Mouse (Mus musculus): ENCODE results near the gene Kdm4a. TPM values are rescaled to one million over a fixed set of nuclear protein-coding genes. Genes with fewer than 3 reads are reported as not detected.

Gene Kdm4a
- polyA plus RNA-seq, 1 experiment from 2014 or later = 27.5 TPM

DNA sequence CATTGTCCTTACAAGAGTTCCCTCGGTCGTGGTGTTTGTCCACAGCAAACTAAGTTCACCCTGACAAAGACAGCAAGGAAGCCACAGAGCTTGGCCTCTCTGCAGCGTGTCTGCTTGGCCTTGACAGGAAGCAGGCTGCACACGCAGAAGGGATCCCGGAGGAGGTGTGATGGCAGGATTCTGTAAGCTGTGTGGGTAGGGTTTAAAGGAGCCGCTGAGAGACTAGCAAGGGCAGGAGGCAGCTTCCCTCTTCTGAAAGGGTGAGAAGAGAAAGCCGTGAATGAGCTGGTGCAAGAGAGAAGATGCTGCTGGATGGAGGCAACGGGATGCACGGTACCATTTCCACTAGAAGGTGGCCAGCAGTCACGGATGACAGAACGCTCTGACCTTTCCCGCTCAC lies 67.2 kb downstream of the Kdm4a start:
- H3K27me3 ChIP-seq (replicated peaks) = no peaks in the 10 kb centered on the region
- 69% methylated on average over 12 of the region's 12 CpGs for WGBS

DNA sequence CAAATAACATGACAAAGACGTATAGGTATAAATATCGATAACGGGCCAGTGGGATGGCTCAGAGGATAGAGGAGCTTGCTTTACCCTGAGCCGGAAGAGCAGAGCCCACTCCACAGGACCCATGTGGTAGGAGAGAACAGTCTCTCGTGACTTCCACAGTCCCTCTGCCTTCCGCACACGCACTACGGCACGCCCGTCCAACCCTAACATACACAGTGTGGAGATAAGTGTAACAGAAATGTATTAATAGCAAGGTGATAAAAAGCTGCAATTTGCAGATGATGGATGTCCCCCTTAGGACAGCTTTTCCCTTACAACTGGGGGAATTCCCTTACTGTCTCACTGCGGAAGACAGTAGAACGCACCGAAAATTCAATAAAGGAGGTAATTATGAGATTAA lies 70.2 kb downstream of the Kdm4a start:
- Histone ChIP-seq H3K9me3 (replicated peaks) (0 out of 2 replicates have a peak, but pooled peaks cover 5% of the 10 kb centered on the region), H3K27me3 (replicated peaks) (no peaks in the 10 kb centered on the region), H3K36me3 (peaks cover 7% of the 10 kb centered on the region; the same call in 1 of the 2 replicates), H3K4me1 (replicated peaks) (peaks cover 39% of the 10 kb centered on the region), H3K4me3 (no peak overlapping the region), H3K27ac (ENCODE audit: poor library complexity, severe bottlenecking) (no peak overlapping the region), H3K4me2 (0 out of 2 replicates have a peak overlapping the region, but pooled peaks have one; percentile 6), H3K9ac (no peak overlapping the region)
- WGBS = 62% methylated on average over 13 of the region's 13 CpGs
- peak; percentile 58; the same call in 1 of the 2 replicates for ATAC-seq (ENCODE audit: insufficient number of reproducible peaks, low FRiP score)

More for the DNA sequence above, 67.2 kb downstream of the Kdm4a start:
- peaks cover 25% of the 10 kb centered on the region for H3K4me1 ChIP-seq (replicated peaks)
- ATAC-seq (ENCODE audit: insufficient number of reproducible peaks, low FRiP score) = no peak
- no peak overlapping the region for H3K27ac ChIP-seq (ENCODE audit: poor library complexity, severe bottlenecking)
- 0 out of 2 replicates have a peak, but pooled peaks cover 5% of the 10 kb centered on the region for H3K9me3 ChIP-seq (replicated peaks)
- no peak overlapping the region for H3K4me3 ChIP-seq
- no peak overlapping the region for H3K4me2 ChIP-seq
- H3K36me3 ChIP-seq = peaks cover 6% of the 10 kb centered on the region; the same call in 1 of the 2 replicates
- no peak overlapping the region for H3K9ac ChIP-seq

DNA sequence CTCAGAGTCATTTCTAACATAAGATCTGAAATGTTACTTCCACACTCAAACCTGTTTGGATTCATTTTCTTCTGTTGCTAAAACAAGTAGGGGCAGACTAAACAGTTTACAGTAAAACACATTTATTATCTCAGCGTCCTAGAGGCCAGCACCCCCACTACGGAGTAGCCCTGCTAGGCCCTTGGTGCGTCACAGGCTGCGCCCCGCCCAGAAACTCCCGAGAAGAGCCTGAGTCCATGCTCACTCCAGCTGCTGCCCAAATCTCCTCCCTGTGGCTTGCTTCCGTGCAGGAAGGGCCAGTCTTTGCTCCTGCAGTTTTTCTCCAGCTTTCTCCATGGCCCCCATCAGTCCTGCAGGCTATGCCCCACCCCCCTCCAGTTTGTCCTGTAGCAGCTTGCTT lies 71.1 kb downstream of the Kdm4a start:
- Histone ChIP-seq H3K4me3 (no peak overlapping the region), H3K27ac (ENCODE audit: poor library complexity, severe bottlenecking) (no peak overlapping the region; the same call in 1 of the 2 replicates), H3K36me3 (peaks cover 7% of the 10 kb centered on the region; the same call in 1 of the 2 replicates), H3K4me1 (replicated peaks) (peaks cover 39% of the 10 kb centered on the region), H3K27me3 (replicated peaks) (no peaks in the 10 kb centered on the region), H3K9ac (no peak overlapping the region), H3K9me3 (replicated peaks) (0 out of 2 replicates have a peak, but pooled peaks cover 5% of the 10 kb centered on the region), H3K4me2 (peak overlapping the region; percentile 6; the same call in 1 of the 2 replicates)
- 62% methylated on average over 7 of the region's 7 CpGs for WGBS
- no peak for ATAC-seq (ENCODE audit: insufficient number of reproducible peaks, low FRiP score)

DNA sequence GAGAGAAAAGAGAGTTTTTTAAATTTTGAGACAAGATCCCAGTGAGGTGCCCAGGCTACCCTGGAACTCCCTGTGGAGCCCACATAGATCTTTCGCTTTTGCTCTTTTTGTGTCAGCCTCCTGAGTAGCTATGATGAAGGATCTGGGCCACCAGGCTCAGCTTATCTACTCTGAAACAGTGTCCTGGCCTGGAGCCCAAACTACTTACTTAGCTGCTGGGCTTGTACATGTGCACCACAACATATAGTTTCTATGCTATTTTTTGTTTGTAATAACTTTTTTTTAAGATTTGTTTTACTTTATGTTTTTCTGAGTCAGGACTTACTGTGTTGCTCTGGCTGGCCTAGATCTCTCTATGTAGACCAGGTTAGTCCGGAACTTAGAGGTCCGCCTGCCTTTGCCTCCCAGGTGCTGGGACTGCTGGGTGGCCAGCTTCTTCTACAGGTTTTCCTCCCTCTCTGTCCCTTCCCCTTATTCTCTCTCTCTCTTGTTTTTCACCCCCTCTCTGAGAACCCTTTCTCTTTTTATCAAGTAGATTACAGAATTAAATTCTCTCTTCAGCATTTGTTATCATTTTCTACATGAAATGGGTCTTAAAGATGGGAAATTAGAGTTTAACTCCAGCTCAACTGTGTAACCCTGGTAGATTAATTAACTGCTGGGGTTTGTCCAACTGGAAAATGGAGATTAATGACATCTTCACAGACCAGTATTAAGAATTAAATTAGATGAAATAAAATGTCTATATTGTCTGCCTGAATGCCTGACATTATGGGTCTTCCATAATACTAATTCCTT lies 74.4 kb downstream of the Kdm4a start:
- Histone ChIP-seq H3K9me3 (replicated peaks) (no peaks in the 10 kb centered on the region), H3K36me3 (peaks cover 7% of the 10 kb centered on the region; the same call in 1 of the 2 replicates), H3K4me2 (no peak overlapping the region), H3K9ac (no peak overlapping the region), H3K27me3 (replicated peaks) (no peaks in the 10 kb centered on the region), H3K4me1 (replicated peaks) (peaks cover 30% of the 10 kb centered on the region), H3K27ac (ENCODE audit: poor library complexity, severe bottlenecking) (no peak overlapping the region), H3K4me3 (no peak overlapping the region)
- no peak for ATAC-seq (ENCODE audit: insufficient number of reproducible peaks, low FRiP score)
- 82% methylated on average over 3 of the region's 3 CpGs for WGBS

DNA sequence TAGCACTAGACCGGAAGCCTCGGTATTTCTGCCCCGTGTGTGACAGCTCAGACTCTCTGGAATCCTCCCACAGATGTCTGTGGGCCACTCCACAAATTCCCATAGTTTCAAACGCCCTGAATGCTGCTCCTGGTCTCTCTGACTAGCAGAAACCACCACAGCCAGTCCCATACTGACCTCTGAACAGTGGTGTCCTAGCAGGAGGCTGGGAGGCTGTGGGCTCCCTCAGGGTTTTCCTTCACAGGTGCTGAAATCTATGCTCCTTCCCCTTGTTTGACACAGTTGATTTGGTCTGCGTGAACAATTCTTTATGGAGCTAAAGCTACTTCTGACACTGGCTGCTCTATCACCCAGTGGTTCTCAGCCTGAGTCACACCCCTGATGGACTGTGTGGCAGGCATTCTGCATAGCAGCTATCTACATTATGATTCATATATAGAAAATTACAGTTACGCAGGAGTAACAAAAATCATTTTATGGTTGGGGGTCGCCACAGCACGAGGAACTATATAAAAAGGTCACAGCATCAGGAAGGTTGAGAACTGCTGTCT lies 76.5 kb downstream of the Kdm4a start:
- 75% methylated on average over 8 of the region's 8 CpGs for WGBS
- Histone ChIP-seq H3K27me3 (replicated peaks) (no peaks in the 10 kb centered on the region), H3K9me3 (replicated peaks) (no peaks in the 10 kb centered on the region), H3K36me3 (peaks cover 7% of the 10 kb centered on the region; the same call in 1 of the 2 replicates), H3K4me1 (replicated peaks) (peaks cover 14% of the 10 kb centered on the region), H3K9ac (no peak overlapping the region), H3K4me2 (no peak overlapping the region), H3K4me3 (no peak overlapping the region), H3K27ac (ENCODE audit: poor library complexity, severe bottlenecking) (no peak overlapping the region)
- no peak for ATAC-seq (ENCODE audit: insufficient number of reproducible peaks, low FRiP score)

DNA sequence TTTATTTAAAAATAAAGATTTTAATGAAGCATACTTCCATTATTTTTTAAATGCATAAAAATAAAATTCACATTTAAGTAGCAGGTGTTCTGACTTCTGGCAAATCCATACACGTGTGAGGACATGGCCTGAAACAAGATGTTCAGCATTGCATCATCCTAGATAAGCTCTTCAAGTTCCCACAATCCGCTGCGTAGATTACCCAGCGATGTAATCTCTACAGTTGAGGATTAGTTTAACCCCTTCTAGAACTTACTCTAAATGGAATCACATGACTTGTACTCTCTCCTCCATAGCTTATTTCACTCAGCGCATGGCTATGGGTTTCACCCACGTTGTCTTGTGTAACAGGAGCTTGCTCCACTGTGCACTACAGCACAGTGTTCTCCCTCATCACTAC lies 78.3 kb downstream of the Kdm4a start:
- H3K9ac ChIP-seq = no peak overlapping the region
- no peaks in the 10 kb centered on the region for H3K9me3 ChIP-seq (replicated peaks)
- H3K4me2 ChIP-seq = no peak overlapping the region
- no peak overlapping the region for H3K27ac ChIP-seq (ENCODE audit: poor library complexity, severe bottlenecking)
- H3K4me3 ChIP-seq = no peak overlapping the region
- 72% methylated on average over 6 of the region's 6 CpGs for WGBS
- no peak for ATAC-seq (ENCODE audit: insufficient number of reproducible peaks, low FRiP score)
- H3K36me3 ChIP-seq = no peaks in the 10 kb centered on the region
- peaks cover 17% of the 10 kb centered on the region for H3K4me1 ChIP-seq (replicated peaks)
- H3K27me3 ChIP-seq (replicated peaks) = no peaks in the 10 kb centered on the region

DNA sequence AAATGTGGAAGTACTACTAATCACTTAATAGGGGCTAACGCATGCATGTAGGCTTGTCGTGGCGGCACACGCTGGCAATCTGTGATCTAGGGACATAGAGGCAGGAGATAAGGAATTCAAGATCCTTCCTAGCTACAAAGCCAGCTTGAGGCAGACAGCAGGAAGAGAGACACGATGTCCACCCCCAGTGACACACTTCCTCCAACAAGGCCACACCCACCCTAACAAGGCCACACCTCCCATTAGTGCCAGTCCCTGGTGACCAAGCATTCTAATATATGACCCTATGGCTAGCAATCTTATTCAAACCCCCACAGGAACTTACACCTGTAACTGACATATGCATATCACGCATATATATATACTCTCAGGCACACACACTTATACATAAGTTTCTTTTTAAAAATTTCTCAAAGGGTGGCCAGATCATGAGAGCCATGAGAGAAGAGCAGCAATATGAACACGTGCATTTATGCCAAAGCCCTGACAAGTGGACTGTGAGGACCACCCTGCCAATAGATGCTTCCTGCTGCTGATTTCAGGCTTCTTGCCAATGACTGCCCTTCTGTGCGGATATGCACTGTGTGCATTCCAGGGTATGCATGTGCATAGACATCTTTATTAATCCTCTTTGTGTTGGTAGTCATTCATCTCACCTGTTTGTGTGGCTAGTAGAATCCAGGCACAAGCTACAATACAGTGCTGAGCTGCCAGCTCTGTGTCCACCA lies 80.0 kb downstream of the Kdm4a start:
- H3K4me1 ChIP-seq (replicated peaks) = 0 out of 2 replicates have a peak, but pooled peaks cover 10% of the 10 kb centered on the region
- no peak overlapping the region for H3K4me3 ChIP-seq
- no peak overlapping the region for H3K4me2 ChIP-seq
- no peak overlapping the region for H3K27ac ChIP-seq (ENCODE audit: poor library complexity, severe bottlenecking)
- no peak overlapping the region for H3K9ac ChIP-seq
- no peak for ATAC-seq (ENCODE audit: insufficient number of reproducible peaks, low FRiP score)
- 79% methylated on average over 8 of the region's 8 CpGs for WGBS
- H3K27me3 ChIP-seq (replicated peaks) = no peaks in the 10 kb centered on the region
- H3K36me3 ChIP-seq = 0 out of 2 replicates have a peak, but pooled peaks cover under 1% of the 10 kb centered on the region
- 0 out of 2 replicates have a peak, but pooled peaks cover under 1% of the 10 kb centered on the region for H3K9me3 ChIP-seq (replicated peaks)

DNA sequence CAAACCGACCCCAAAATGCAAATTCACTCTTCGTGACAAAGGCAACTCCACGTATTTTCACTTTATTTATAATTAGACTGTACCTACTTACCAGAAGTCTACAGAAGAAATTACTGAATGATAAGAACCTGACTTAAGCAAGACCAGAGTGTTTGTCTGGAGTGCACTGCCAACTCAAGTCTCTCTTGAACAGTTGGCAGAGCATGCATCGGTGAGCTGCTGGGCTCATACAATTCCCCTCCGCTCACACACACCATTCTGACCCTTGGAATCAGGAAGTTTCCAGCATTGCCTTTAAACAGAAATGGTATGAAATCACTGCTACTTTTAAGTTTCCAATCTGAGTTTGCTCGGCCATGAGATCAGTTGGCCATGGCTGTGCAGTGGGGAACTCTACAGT lies 81.3 kb downstream of the Kdm4a start:
- Histone ChIP-seq H3K9me3 (replicated peaks) (0 out of 2 replicates have a peak, but pooled peaks cover 3% of the 10 kb centered on the region), H3K27me3 (replicated peaks) (no peaks in the 10 kb centered on the region), H3K27ac (ENCODE audit: poor library complexity, severe bottlenecking) (no peak overlapping the region), H3K9ac (no peak overlapping the region), H3K4me1 (replicated peaks) (0 out of 2 replicates have a peak, but pooled peaks cover 10% of the 10 kb centered on the region), H3K4me2 (no peak overlapping the region), H3K36me3 (peaks cover 7% of the 10 kb centered on the region; the same call in 1 of the 2 replicates), H3K4me3 (no peak overlapping the region)
- ATAC-seq (ENCODE audit: insufficient number of reproducible peaks, low FRiP score) = no peak
- 87% methylated on average over 6 of the region's 6 CpGs for WGBS

DNA sequence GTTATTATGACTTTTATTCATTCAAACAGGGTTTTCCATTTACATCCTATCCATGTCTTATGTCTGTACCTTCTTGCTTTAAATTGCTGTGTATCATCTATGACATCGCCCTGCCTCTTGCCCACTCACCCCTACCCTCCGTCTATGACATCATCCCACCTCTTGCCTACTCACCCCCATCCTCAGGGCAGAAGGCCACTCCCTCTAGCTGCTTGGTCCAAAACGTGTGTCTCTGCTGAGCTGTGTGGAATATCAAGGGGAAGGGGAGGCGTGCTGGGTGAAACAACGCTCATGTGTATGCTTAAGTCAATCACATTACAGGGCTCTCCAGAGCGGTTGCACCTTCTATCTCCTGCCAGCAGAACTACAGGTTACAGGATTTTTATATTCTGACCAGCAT lies 83.8 kb downstream of the Kdm4a start:
- Histone ChIP-seq H3K9me3 (replicated peaks) (0 out of 2 replicates have a peak, but pooled peaks cover 3% of the 10 kb centered on the region), H3K27me3 (replicated peaks) (no peaks in the 10 kb centered on the region), H3K9ac (no peak overlapping the region), H3K27ac (ENCODE audit: poor library complexity, severe bottlenecking) (no peak overlapping the region), H3K4me2 (no peak overlapping the region), H3K36me3 (peaks cover 7% of the 10 kb centered on the region; the same call in 1 of the 2 replicates), H3K4me1 (replicated peaks) (0 out of 2 replicates have a peak, but pooled peaks cover 10% of the 10 kb centered on the region), H3K4me3 (no peak overlapping the region)
- 71% methylated on average over 6 of the region's 6 CpGs for WGBS
- 0 out of 2 replicates have a peak, but pooled peaks have one; percentile 33 for ATAC-seq (ENCODE audit: insufficient number of reproducible peaks, low FRiP score)

DNA sequence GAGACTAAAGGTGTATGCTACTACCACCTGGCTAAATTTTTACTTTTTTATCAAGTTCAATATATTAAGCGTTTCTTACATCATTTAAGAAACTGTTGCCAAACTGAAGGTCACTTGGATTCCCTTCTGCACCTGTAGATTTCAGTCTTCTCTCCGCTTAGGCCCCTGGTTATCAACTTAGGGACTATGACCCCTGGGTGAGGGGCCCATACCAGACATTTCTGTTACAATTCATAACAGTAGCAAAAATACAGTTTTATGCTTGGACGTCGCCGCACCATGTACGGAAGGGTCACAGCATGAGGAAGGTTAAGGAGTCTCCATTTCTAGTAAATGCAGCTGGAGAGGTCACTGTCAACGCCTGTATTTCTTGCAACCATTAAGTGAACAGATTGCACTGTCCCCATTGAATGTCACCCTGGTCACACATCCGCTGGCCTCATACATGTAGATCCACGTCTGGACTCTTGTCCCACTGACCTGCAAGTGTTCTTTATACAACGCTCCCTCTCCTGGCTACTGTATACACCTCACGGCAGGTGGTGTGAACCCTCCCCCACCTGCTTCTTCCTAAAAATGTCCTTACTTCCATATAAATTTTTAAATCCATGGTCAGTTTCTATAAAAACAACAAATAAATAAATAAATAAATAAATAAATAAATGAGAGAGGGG lies 86.9 kb downstream of the Kdm4a start:
- Histone ChIP-seq H3K9me3 (replicated peaks) (0 out of 2 replicates have a peak, but pooled peaks cover 3% of the 10 kb centered on the region), H3K36me3 (peaks cover 7% of the 10 kb centered on the region; the same call in 1 of the 2 replicates), H3K4me2 (no peak overlapping the region), H3K4me1 (replicated peaks) (0 out of 2 replicates have a peak, but pooled peaks cover 10% of the 10 kb centered on the region), H3K27ac (ENCODE audit: poor library complexity, severe bottlenecking) (no peak overlapping the region), H3K4me3 (no peak overlapping the region), H3K27me3 (replicated peaks) (no peaks in the 10 kb centered on the region), H3K9ac (no peak overlapping the region)
- 90% methylated on average over 11 of the region's 11 CpGs for WGBS
- ATAC-seq (ENCODE audit: insufficient number of reproducible peaks, low FRiP score) = no peak
